Mouse (Mus musculus): ENCODE measurements around the gene Hipk3. TPM values are rescaled to one million over a fixed set of nuclear protein-coding genes. Genes with fewer than 3 reads are reported as not detected.

Hipk3 gene
- polyA plus RNA-seq, 1 experiment from 2014 or later = 12.8 TPM

DNA sequence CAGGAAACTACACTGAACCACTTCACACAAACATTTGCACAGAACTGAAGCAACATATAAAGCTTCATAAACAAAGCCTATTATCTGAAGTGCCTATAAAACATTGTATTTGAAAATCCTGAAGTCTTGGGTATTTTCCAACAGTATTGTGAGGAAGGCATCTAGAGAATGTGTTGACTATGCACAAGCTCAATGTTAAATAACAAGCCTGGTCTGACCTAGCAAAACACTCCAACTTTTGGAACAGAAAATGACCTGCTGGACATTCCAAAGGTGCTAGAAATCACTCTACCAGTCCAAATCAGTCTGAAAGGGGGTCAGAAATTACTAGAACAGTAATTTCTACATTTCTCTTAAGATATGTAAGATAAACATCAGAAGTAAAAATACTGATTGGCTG, 12.1 kb downstream of the Hipk3 start:
- H3K4me2 ChIP-seq (replicated peaks; ENCODE audit: low read depth, low read length) = no peak overlapping the region
- H3K9ac ChIP-seq (ENCODE audit: low read depth, low read length) = no peak overlapping the region
- DNase-seq (ENCODE audit: low spot score) (no peak), ATAC-seq (ENCODE audit: low FRiP score) (no peak)
- no peaks in the 10 kb centered on the region for H3K27me3 ChIP-seq (ENCODE audit: control insufficient read depth, insufficient read depth, low read length)
- H3K36me3 ChIP-seq (ENCODE audit: control insufficient read depth, insufficient read depth, low read length) = no peaks in the 10 kb centered on the region
- no peak overlapping the region for H3K4me3 ChIP-seq (ENCODE audit: low read depth, low read length)
- H3K27ac ChIP-seq (ENCODE audit: low read depth, low read length) = no peak overlapping the region
- H3K4me1 ChIP-seq (replicated peaks; ENCODE audit: control insufficient read depth, insufficient read depth, low read length) = no peaks in the 10 kb centered on the region
- H3K9me3 ChIP-seq (ENCODE audit: control insufficient read depth, low read length) = no peaks in the 10 kb centered on the region

DNA sequence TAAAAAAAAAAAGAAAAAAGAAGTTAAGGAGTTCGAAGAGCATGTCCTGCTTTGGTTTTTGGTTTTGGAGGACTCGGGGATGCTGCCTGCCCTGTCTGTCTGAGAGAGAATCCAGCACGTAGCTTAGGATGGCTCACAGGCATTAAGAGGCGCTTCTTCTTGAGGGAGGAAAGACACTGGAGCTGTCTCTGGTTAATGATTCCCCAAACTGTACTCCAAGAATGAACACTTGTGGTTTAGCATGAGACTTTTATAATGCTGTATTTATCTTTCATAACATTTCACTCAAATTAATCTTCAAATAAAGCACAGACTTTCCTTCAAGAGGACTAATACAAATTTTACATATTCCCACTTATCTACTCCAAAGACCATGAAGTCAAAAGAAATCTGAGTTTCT, 15.2 kb downstream of the Hipk3 start:
- H3K4me2 ChIP-seq (replicated peaks; ENCODE audit: low read depth, low read length) = no peak overlapping the region
- H3K9me3 ChIP-seq (ENCODE audit: control insufficient read depth, low read length) = no peaks in the 10 kb centered on the region
- no peaks in the 10 kb centered on the region for H3K4me1 ChIP-seq (replicated peaks; ENCODE audit: control insufficient read depth, insufficient read depth, low read length)
- 90% methylated on average over 4 of the region's 4 CpGs for WGBS
- H3K27ac ChIP-seq (ENCODE audit: low read depth, low read length) = no peak overlapping the region
- no peaks in the 10 kb centered on the region for H3K27me3 ChIP-seq (ENCODE audit: control insufficient read depth, insufficient read depth, low read length)
- no peaks in the 10 kb centered on the region for H3K36me3 ChIP-seq (ENCODE audit: control insufficient read depth, insufficient read depth, low read length)
- DNase-seq (ENCODE audit: low spot score) (no peak), ATAC-seq (ENCODE audit: low FRiP score) (no peak)
- H3K9ac ChIP-seq (ENCODE audit: low read depth, low read length) = no peak overlapping the region
- H3K4me3 ChIP-seq (ENCODE audit: low read depth, low read length) = no peak overlapping the region

DNA sequence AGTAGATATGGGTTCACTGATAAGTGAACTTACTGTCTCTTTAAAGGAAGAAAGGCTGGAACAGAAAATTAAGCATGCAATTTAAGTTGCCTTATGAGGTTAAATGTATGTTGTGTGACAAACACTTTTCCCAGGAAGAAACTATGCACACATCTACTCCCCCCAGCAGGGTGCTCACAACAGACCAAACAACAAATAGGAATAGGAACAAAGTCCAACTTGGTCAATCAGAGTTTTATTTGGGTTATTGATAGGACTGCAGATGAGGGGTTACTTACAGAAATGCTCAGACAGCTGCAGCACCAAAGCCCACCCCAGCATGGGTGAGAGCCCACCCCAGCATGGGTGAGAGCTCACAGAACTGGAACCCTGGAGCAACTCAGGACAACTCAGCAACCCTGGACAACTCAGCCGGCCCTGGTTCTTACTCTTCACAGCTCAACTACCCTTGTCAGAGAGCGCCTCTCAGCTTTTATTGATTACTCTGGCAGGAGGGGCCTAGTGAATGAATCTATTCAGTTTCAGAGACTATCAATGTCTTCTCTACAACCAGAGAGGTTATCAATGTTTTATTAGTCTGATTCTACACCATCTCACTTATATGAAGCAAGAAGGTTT, 16.7 kb downstream of the Hipk3 start:
- H3K4me3 ChIP-seq (ENCODE audit: low read depth, low read length) = no peak overlapping the region
- H3K4me1 ChIP-seq (replicated peaks; ENCODE audit: control insufficient read depth, insufficient read depth, low read length) = no peaks in the 10 kb centered on the region
- no peak overlapping the region for H3K4me2 ChIP-seq (replicated peaks; ENCODE audit: low read depth, low read length)
- H3K27me3 ChIP-seq (ENCODE audit: control insufficient read depth, insufficient read depth, low read length) = no peaks in the 10 kb centered on the region
- no peak overlapping the region for H3K27ac ChIP-seq (ENCODE audit: low read depth, low read length)
- 66% methylated on average over 2 of the region's 2 CpGs for WGBS
- ATAC-seq (ENCODE audit: low FRiP score) (no peak), DNase-seq (ENCODE audit: low spot score) (no peak)
- H3K36me3 ChIP-seq (ENCODE audit: control insufficient read depth, insufficient read depth, low read length) = no peaks in the 10 kb centered on the region
- no peak overlapping the region for H3K9ac ChIP-seq (ENCODE audit: low read depth, low read length)
- no peaks in the 10 kb centered on the region for H3K9me3 ChIP-seq (ENCODE audit: control insufficient read depth, low read length)

GRCm38 (mm10) chr2:104472056-104472455, 22.2 kb downstream of the Hipk3 start:
- Histone ChIP-seq H3K27me3 (ENCODE audit: control insufficient read depth, insufficient read depth, low read length) (no peaks in the 10 kb centered on the region), H3K4me3 (ENCODE audit: low read depth, low read length) (no peak overlapping the region), H3K4me2 (replicated peaks; ENCODE audit: low read depth, low read length) (no peak overlapping the region), H3K27ac (ENCODE audit: low read depth, low read length) (no peak overlapping the region), H3K9ac (ENCODE audit: low read depth, low read length) (no peak overlapping the region), H3K36me3 (ENCODE audit: control insufficient read depth, insufficient read depth, low read length) (no peaks in the 10 kb centered on the region), H3K4me1 (replicated peaks; ENCODE audit: control insufficient read depth, insufficient read depth, low read length) (no peaks in the 10 kb centered on the region), H3K9me3 (ENCODE audit: control insufficient read depth, low read length) (no peaks in the 10 kb centered on the region)
- WGBS = 97% methylated on average over 6 of the region's 6 CpGs
- ATAC-seq (ENCODE audit: low FRiP score) (no peak), DNase-seq (ENCODE audit: low spot score) (no peak)

DNA sequence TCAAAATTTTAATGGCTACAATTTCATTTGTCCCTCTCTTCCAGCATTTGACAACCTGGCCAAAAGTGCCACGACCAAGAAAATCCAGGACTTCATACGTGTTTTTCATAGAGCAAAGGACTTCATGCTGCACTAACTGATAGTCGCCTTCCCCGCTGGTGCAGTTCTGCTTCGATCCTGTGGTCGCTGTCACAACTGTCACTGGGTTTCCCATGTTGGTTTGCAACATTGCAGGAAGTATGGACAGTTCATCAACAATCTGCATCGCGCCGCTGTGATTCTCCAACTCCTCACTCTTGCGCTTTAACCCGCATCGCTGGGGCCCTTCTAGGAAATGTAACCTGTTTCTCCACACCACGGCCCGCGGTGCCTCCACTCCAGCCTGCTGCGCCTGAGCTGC, 23.1 kb downstream of the Hipk3 start:
- DNase-seq (ENCODE audit: low spot score) (no peak), ATAC-seq (ENCODE audit: low FRiP score) (no peak)
- H3K27ac ChIP-seq (ENCODE audit: low read depth, low read length) = no peak overlapping the region
- no peaks in the 10 kb centered on the region for H3K4me1 ChIP-seq (replicated peaks; ENCODE audit: control insufficient read depth, insufficient read depth, low read length)
- WGBS = 97% methylated on average over 16 of the region's 16 CpGs
- no peak overlapping the region for H3K4me3 ChIP-seq (ENCODE audit: low read depth, low read length)
- no peak overlapping the region for H3K9ac ChIP-seq (ENCODE audit: low read depth, low read length)
- H3K36me3 ChIP-seq (ENCODE audit: control insufficient read depth, insufficient read depth, low read length) = no peaks in the 10 kb centered on the region
- no peaks in the 10 kb centered on the region for H3K9me3 ChIP-seq (ENCODE audit: control insufficient read depth, low read length)
- no peaks in the 10 kb centered on the region for H3K27me3 ChIP-seq (ENCODE audit: control insufficient read depth, insufficient read depth, low read length)
- H3K4me2 ChIP-seq (replicated peaks; ENCODE audit: low read depth, low read length) = no peak overlapping the region

- Histone ChIP-seq H3K4me1 (replicated peaks; ENCODE audit: control insufficient read depth, insufficient read depth, low read length) (no peaks in the 10 kb centered on the region), H3K36me3 (ENCODE audit: control insufficient read depth, insufficient read depth, low read length) (no peaks in the 10 kb centered on the region), H3K4me3 (ENCODE audit: low read depth, low read length) (no peak overlapping the region), H3K9ac (ENCODE audit: low read depth, low read length) (no peak overlapping the region), H3K27ac (ENCODE audit: low read depth, low read length) (no peak overlapping the region), H3K27me3 (ENCODE audit: control insufficient read depth, insufficient read depth, low read length) (no peaks in the 10 kb centered on the region), H3K9me3 (ENCODE audit: control insufficient read depth, low read length) (no peaks in the 10 kb centered on the region), H3K4me2 (replicated peaks; ENCODE audit: low read depth, low read length) (no peak overlapping the region)
- DNase-seq (ENCODE audit: low spot score) = no peak
- no peak for ATAC-seq (ENCODE audit: low FRiP score)
- 97% methylated on average over 6 of the region's 6 CpGs for WGBS
Observed at GRCm38 (mm10) chr2:104470536-104470935, 23.7 kb downstream of the Hipk3 start.

DNA sequence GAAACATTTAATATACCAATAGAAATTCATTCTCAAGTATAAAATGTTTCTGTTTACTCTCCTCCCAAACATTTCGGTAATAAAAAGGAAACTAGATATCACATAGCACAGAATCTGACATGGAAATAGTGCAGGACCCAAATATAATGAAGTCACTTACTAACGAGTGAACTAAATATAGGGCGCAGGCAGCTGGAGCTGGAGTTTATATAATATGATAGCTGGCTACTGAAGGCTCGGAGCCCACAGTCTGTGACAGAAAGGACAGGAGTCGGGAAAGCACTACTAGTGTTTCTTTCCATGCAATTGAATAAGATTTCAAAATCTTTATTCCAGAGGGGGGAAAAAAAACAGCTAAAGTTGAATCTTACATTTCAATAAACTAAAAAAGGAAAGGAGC, 25.8 kb downstream of the Hipk3 start:
- no peak for ATAC-seq (ENCODE audit: low FRiP score)
- H3K9me3 ChIP-seq (ENCODE audit: control insufficient read depth, low read length) = no peaks in the 10 kb centered on the region
- no peaks in the 10 kb centered on the region for H3K27me3 ChIP-seq (ENCODE audit: control insufficient read depth, insufficient read depth, low read length)
- DNase-seq (ENCODE audit: low spot score) = no peak
- H3K4me1 ChIP-seq (replicated peaks; ENCODE audit: control insufficient read depth, insufficient read depth, low read length) = no peaks in the 10 kb centered on the region
- H3K4me3 ChIP-seq (ENCODE audit: low read depth, low read length) = no peak overlapping the region
- H3K36me3 ChIP-seq (ENCODE audit: control insufficient read depth, insufficient read depth, low read length) = no peaks in the 10 kb centered on the region
- H3K27ac ChIP-seq (ENCODE audit: low read depth, low read length) = no peak overlapping the region
- 89% methylated on average over 5 of the region's 5 CpGs for WGBS
- H3K4me2 ChIP-seq (replicated peaks; ENCODE audit: low read depth, low read length) = no peak overlapping the region
- H3K9ac ChIP-seq (ENCODE audit: low read depth, low read length) = no peak overlapping the region

DNA sequence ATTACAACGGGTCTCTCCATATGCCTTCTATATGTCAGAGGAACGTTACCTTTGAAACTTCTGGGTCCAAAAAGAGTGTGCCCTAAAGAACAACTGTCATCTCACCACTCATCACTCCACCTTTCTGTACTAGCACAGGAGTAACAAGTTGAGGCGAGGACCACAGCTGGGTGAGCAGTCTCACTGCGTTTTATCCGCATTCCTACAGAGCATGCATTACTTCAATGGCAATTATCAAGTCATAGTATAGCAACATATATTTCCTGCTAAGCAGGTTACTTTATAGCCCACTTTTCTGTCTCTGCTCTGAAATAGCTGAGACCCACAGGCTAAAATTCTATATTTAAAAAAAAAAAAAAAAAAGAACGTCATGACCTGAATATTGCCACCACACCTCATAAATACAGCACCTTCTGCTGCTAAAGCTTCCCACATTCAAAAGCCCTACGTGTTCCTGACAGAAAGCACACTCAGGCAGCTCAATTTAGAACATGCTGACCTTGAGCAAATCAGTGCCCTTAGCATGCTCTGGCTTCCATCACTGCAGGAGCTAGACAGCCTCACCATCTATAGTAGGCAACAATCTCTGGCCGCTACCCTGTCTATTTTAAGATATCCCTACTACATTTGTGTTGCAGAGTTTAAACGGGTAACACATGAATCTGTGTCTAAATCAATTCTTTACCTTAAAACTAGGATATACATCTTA, 27.2 kb downstream of the Hipk3 start:
- 88% methylated on average over 9 of the region's 9 CpGs for WGBS
- Histone ChIP-seq H3K27ac (ENCODE audit: low read depth, low read length) (no peak overlapping the region), H3K9me3 (ENCODE audit: control insufficient read depth, low read length) (no peaks in the 10 kb centered on the region), H3K36me3 (ENCODE audit: control insufficient read depth, insufficient read depth, low read length) (no peaks in the 10 kb centered on the region), H3K27me3 (ENCODE audit: control insufficient read depth, insufficient read depth, low read length) (no peaks in the 10 kb centered on the region), H3K4me3 (ENCODE audit: low read depth, low read length) (no peak overlapping the region), H3K4me1 (replicated peaks; ENCODE audit: control insufficient read depth, insufficient read depth, low read length) (no peaks in the 10 kb centered on the region), H3K4me2 (replicated peaks; ENCODE audit: low read depth, low read length) (no peak overlapping the region), H3K9ac (ENCODE audit: low read depth, low read length) (no peak overlapping the region)
- ATAC-seq (ENCODE audit: low FRiP score) (no peak), DNase-seq (ENCODE audit: low spot score) (no peak)
